Mouse (Mus musculus) small intestine, adult 2 months (tissue): ENCODE measurements at regions not wholly inside any gene's neighbourhood (a gene's known extent, or its start where the extent isn't known, plus 50 kb on each side); places are given as distances from the start of the nearest gene placed in this dataset.

ENCODE experiments used
- CTCF ChIP-seq: fragments of 200-500 bp; IDR thresholded peaks from 2 replicates; pipeline ENCODE4 v1.5.1; 2012; ENCODE audit warnings: low read depth, mild to moderate bottlenecking, control low read depth, inconsistent platforms, low read length, moderate library complexity, mixed read lengths; ENCODE audit not compliant: insufficient replicate concordance, insufficient read length; ENCODE audit errors: extremely low read depth
- POLR2A ChIP-seq: fragments of 200-500 bp; IDR thresholded peaks from 2 replicates; pipeline ENCODE4 v1.6.1; 2012; ENCODE audit warnings: low read depth, mild to moderate bottlenecking, control low read depth, inconsistent platforms, low read length, moderate library complexity

DNA sequence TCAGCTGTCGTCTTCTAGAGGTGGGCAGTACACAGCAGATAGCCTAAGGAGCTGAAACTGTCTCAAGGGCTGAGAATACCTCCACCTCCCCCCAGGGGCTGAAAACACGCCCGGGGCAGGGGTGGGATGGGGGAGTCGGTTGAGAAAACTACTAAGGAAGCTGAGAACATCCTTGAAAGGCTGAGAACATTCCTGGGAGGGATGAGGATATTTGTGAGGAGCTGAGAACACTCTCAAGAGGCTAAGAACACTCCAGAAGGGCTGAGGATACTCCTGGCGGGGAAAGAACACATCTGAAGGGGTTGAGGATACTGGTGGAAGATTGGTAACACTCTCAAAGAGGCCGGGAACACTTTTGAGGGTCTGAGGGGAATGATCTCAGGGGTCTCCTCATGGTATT is 81.3 kb upstream of the Gm9887 start:
- TF ChIP-seq POLR2A (no peak), CTCF (no peak)
